Mouse (Mus musculus) erythroblast, adult 5-6 weeks (primary cell): ENCODE results near the gene Fabp3. TPM values are rescaled to one million over a fixed set of nuclear protein-coding genes. Genes with fewer than 3 reads are reported as not detected.

Experiments used
- ATAC-seq: replicated peaks from 2 replicates; pipeline ENCODE4 v1.8.0; 2016; ENCODE audit warnings: moderate number of reproducible peaks, mild to moderate bottlenecking, moderate TSS enrichment, inconsistent platforms; ENCODE audit not compliant: poor library complexity, low FRiP score, severe bottlenecking
- total RNA-seq, 2 experiments: library from RNA; stranded (forward) in 1 of 2; stranded (reverse) in 1 of 2; fragments of 150-400 nt in 1 of 2; fragments of 200-764, 138-1000 nt in 1 of 2; gene quantifications; 2 replicates each; pipeline versions ENCODE4 v1.2.3 to v1.2.4; 2015 to 2017; ENCODE audit warnings: low replicate concordance in 2 of 2

Gene Fabp3
- total RNA-seq, 2 experiments from 2014 or later, result 2.1 TPM; not detected in 1

- ATAC-seq, result no peak
Observed at GRCm38 (mm10) chr4:130321640-130322039, 13.2 kb downstream of the Fabp3 start.

- ATAC-seq, result no peak
Observed at GRCm38 (mm10) chr4:130322567-130322966, 14.2 kb downstream of the Fabp3 start.

- no peak for ATAC-seq
Observed at GRCm38 (mm10) chr4:130323165-130323564, 14.8 kb downstream of the Fabp3 start.

- no peak for ATAC-seq
Observed at GRCm38 (mm10) chr4:130323607-130324006, 15.2 kb downstream of the Fabp3 start.

GRCm38 (mm10) chr4:130325446-130325845 lies 17.1 kb downstream of the Fabp3 start:
- ATAC-seq, result no peak

GRCm38 (mm10) chr4:130327366-130327765 lies 19.0 kb downstream of the Fabp3 start:
- ATAC-seq, result no peak

- no peak for ATAC-seq
Observed at GRCm38 (mm10) chr4:130335867-130336266, 27.5 kb downstream of the Fabp3 start.

- peak; percentile 90 for ATAC-seq
Observed at GRCm38 (mm10) chr4:130341691-130342090, 33.3 kb downstream of the Fabp3 start.

- ATAC-seq, result no peak
Observed at GRCm38 (mm10) chr4:130349666-130350065, 41.3 kb downstream of the Fabp3 start.

GRCm38 (mm10) chr4:130350690-130351422 lies 42.5 kb downstream of the Fabp3 start:
- no peak; the same call in 1 of the 2 replicates for ATAC-seq

- ATAC-seq, result no peak
Observed at GRCm38 (mm10) chr4:130352588-130352987, 44.2 kb downstream of the Fabp3 start.

GRCm38 (mm10) chr4:130357946-130358345 lies 49.6 kb downstream of the Fabp3 start:
- no peak for ATAC-seq

GRCm38 (mm10) chr4:130359486-130360237 lies 51.3 kb downstream of the Fabp3 start, which contains the start of the genes Zcchc17 and Snrnp40:
Gene Zcchc17, minus strand, starts transcription at chr4:130359943.
Gene Snrnp40, plus strand, starts transcription at chr4:130360132.
- peak; percentile 93 for ATAC-seq

GRCm38 (mm10) chr4:130360238-130360590 lies 51.8 kb downstream of the Fabp3 start:
- no peak for ATAC-seq

Other genes with a start within 250 kb of the Fabp3 start
- 43.0 and 50.8 TPM in 2 replicates for gene Pef1, start 206.0 kb upstream of the Fabp3 start, total RNA-seq (2015; ENCODE audit: low replicate concordance)
- gene Pef1, start 206.0 kb upstream of the Fabp3 start, total RNA-seq (2017; ENCODE audit: low replicate concordance), result 14.6 and 29.5 TPM in 2 replicates
- gene Hcrtr1, start 169.2 kb upstream of the Fabp3 start, total RNA-seq (2015; ENCODE audit: low replicate concordance), result not detected in 2 replicates
- gene Hcrtr1, start 169.2 kb upstream of the Fabp3 start, total RNA-seq (2017; ENCODE audit: low replicate concordance), result not detected in 2 replicates
- gene Tinagl1, start 133.5 kb upstream of the Fabp3 start, total RNA-seq (2015; ENCODE audit: low replicate concordance), result 67.6 and 69.8 TPM in 2 replicates
- 95.4 and 126 TPM in 2 replicates for gene Tinagl1, start 133.5 kb upstream of the Fabp3 start, total RNA-seq (2017; ENCODE audit: low replicate concordance)
- gene Gm853, start 86.2 kb upstream of the Fabp3 start, total RNA-seq (2015; ENCODE audit: low replicate concordance), result not detected in 2 replicates
- not detected in 2 replicates for gene Gm853, start 86.2 kb upstream of the Fabp3 start, total RNA-seq (2017; ENCODE audit: low replicate concordance)
- not detected in 2 replicates for gene Serinc2, start 29.4 kb upstream of the Fabp3 start, total RNA-seq (2015; ENCODE audit: low replicate concordance)
- 1.3 TPM in 1 of 2 replicates, not detected in the other for gene Serinc2, start 29.4 kb upstream of the Fabp3 start, total RNA-seq (2017; ENCODE audit: low replicate concordance)
- gene Gm10570, start 79 bp downstream of the Fabp3 start, total RNA-seq (2015; ENCODE audit: low replicate concordance), result not detected in 2 replicates
- not detected in 2 replicates for gene Gm10570, start 79 bp downstream of the Fabp3 start, total RNA-seq (2017; ENCODE audit: low replicate concordance)
- gene Zcchc17, start 51.3 kb downstream of the Fabp3 start, total RNA-seq (2015; ENCODE audit: low replicate concordance), result 7.1 and 8.8 TPM in 2 replicates
- 27.9 and 61.2 TPM in 2 replicates for gene Zcchc17, start 51.3 kb downstream of the Fabp3 start, total RNA-seq (2017; ENCODE audit: low replicate concordance)
- 18.6 and 30.5 TPM in 2 replicates for gene Snrnp40, start 51.5 kb downstream of the Fabp3 start, total RNA-seq (2015; ENCODE audit: low replicate concordance)
- 25.0 and 28.2 TPM in 2 replicates for gene Snrnp40, start 51.5 kb downstream of the Fabp3 start, total RNA-seq (2017; ENCODE audit: low replicate concordance)